In the genomic region with DNA sequence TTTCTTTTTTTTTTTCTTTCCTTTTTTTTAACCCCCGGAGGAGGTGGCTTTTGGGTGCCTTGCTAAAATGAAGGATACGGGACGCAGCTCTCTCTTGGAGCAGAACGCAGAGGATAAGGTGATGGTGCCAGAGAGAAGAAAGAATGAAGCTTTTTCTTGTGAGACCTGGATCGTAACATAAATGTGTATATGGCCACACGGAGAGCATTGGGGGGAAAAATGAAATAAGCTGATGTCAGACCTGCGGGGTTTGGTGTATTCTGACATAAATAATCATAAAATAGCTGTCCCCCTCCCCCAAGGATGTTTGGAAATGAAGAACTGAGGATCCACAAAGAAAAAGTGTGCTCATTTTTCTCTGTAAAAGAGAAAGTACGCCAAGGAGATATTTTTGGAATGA, we compare ENCODE assay signal across 8 mouse cellular contexts.
DNase-seq lines count a peak whose midpoint lies in the region; ATAC-seq and TF ChIP-seq lines count a peak whose summit lies in the region.

No protein-coding gene starts in this region.

- no peaks in the 10 kb centered on the region for H3K36me3 ChIP-seq in heart, embryonic 12.5 days
- no peaks in the 10 kb centered on the region for H3K36me3 ChIP-seq in heart, adult 2 months (ENCODE audit: control insufficient read depth, insufficient read depth, low read length)
- H3K36me3 ChIP-seq in hindbrain, embryonic 11.5 days (ENCODE audit: control insufficient read depth, insufficient read depth, low read length), result no peaks in the 10 kb centered on the region
- H3K36me3 ChIP-seq in midbrain, embryonic 10.5 days, result no peaks in the 10 kb centered on the region

- 0 out of 2 replicates have a peak, but pooled peaks cover 3% of the 10 kb centered on the region for H3K4me1 ChIP-seq in heart, embryonic 12.5 days (replicated peaks)
- H3K4me1 ChIP-seq in heart, adult 2 months (ENCODE audit: control insufficient read depth, insufficient read depth, low read length), result no peaks in the 10 kb centered on the region
- H3K4me1 ChIP-seq in hindbrain, embryonic 11.5 days (replicated peaks; ENCODE audit: control insufficient read depth, insufficient read depth, low read length), result no peaks in the 10 kb centered on the region
- H3K4me1 ChIP-seq in midbrain, embryonic 10.5 days, result peaks cover 24% of the 10 kb centered on the region; the same call in 1 of the 2 replicates

- no peak overlapping the region for H3K27ac ChIP-seq in heart, embryonic 12.5 days (ENCODE audit: poor library complexity, severe bottlenecking)
- no peak overlapping the region for H3K27ac ChIP-seq in heart, adult 2 months
- H3K27ac ChIP-seq in hindbrain, embryonic 11.5 days (ENCODE audit: low read depth, low read length), result no peak overlapping the region
- H3K27ac ChIP-seq in midbrain, embryonic 10.5 days (replicated peaks), result peak overlapping the region; percentile 80; the same call in 1 of the 2 replicates

- peak overlapping the region; percentile 96 for H3K4me2 ChIP-seq in heart, embryonic 12.5 days
- peak overlapping the region; percentile 64 for H3K4me2 ChIP-seq in hindbrain, embryonic 11.5 days (replicated peaks; ENCODE audit: low read depth, low read length)

- H3K79me2 ChIP-seq in heart, adult 2 months (replicated peaks; ENCODE audit: control insufficient read depth, insufficient read depth, low read length), result no peaks in the 10 kb centered on the region

- intact Hi-C loops in heart, adult 2 months (cut with DNase I), result no loop called here

- DNase-seq in heart, adult 2 months, result no peak
- DNase-seq in brain, adult 2 months (ENCODE audit: low read depth, low spot score), result peak; percentile 47
- DNase-seq in hindbrain, embryonic 11.5 days (ENCODE audit: low spot score), result peak; percentile 26
- no peak for DNase-seq in midbrain, embryonic 10.5 days (ENCODE audit: low spot score)
- no peak for DNase-seq in ovary, postnatal 36 days (ENCODE audit: low spot score)
- no peak for DNase-seq in frontal cortex, postnatal 10 days (ENCODE audit: low spot score in 2 of 2)

- H3K9me3 ChIP-seq in heart, embryonic 12.5 days (replicated peaks), result no peaks in the 10 kb centered on the region
- H3K9me3 ChIP-seq in hindbrain, embryonic 11.5 days (ENCODE audit: control insufficient read depth, low read length), result no peaks in the 10 kb centered on the region
- no peaks in the 10 kb centered on the region for H3K9me3 ChIP-seq in midbrain, embryonic 10.5 days (replicated peaks)

- H3K27me3 ChIP-seq in heart, embryonic 12.5 days (replicated peaks), result peaks cover 10% of the 10 kb centered on the region
- H3K27me3 ChIP-seq in heart, adult 2 months (ENCODE audit: control insufficient read depth, insufficient read depth, low read length), result no peaks in the 10 kb centered on the region
- no peaks in the 10 kb centered on the region for H3K27me3 ChIP-seq in hindbrain, embryonic 11.5 days (ENCODE audit: control insufficient read depth, insufficient read depth, low read length)
- peaks cover 17% of the 10 kb centered on the region for H3K27me3 ChIP-seq in midbrain, embryonic 10.5 days (ENCODE audit: low read depth, poor library complexity, severe bottlenecking)

- no peak for TF ChIP-seq EP300 in heart, adult 2 months (IDR thresholded peaks at IDR 0.05; ENCODE audit: insufficient read depth, low read depth, low read length)

- 13% methylated on average over 8 of the region's 8 CpGs for WGBS in heart, embryonic 12.5 days
- WGBS in heart, adult 2 months, result 13% methylated on average over 8 of the region's 8 CpGs
- 12% methylated on average over 8 of the region's 8 CpGs for WGBS in hindbrain, embryonic 11.5 days
- WGBS in midbrain, embryonic 10.5 days, result 12% methylated on average over 8 of the region's 8 CpGs

- TF ChIP-seq POLR2A in heart, adult 2 months (IDR thresholded peaks at IDR 0.05; ENCODE audit: insufficient read depth, low read depth, low read length), result no peak

- TF ChIP-seq CTCF in heart, adult 2 months (IDR thresholded peaks at IDR 0.05), result no peak

- 0 out of 2 replicates have a peak overlapping the region, but pooled peaks have one; percentile 30 for H3K9ac ChIP-seq in heart, embryonic 12.5 days
- no peak overlapping the region for H3K9ac ChIP-seq in heart, adult 2 months (ENCODE audit: low read depth, low read length)
- H3K9ac ChIP-seq in hindbrain, embryonic 11.5 days (ENCODE audit: low read depth, low read length), result peak overlapping the region; percentile 57; the same call in 1 of the 2 replicates

- peak overlapping the region; percentile 59 for H3K4me3 ChIP-seq in heart, embryonic 12.5 days
- no peak overlapping the region for H3K4me3 ChIP-seq in heart, adult 2 months
- peak overlapping the region; percentile 46 for H3K4me3 ChIP-seq in hindbrain, embryonic 11.5 days (ENCODE audit: low read depth, low read length)
- H3K4me3 ChIP-seq in midbrain, embryonic 10.5 days, result peak overlapping the region; percentile 63

- ATAC-seq in heart, embryonic 12.5 days (ENCODE audit: insufficient number of reproducible peaks, low FRiP score), result no peak
- no peak for ATAC-seq in hindbrain, embryonic 11.5 days (ENCODE audit: low FRiP score)
- no peak for ATAC-seq in megakaryocyte-erythroid progenitor cell, adult 5-6 weeks (replicated peaks; ENCODE audit: low FRiP score, low TSS enrichment, poor library complexity, severe bottlenecking)

Comparison
In these comparisons a context has a peak if more than half of its experiments do, and no peak if none do; other contexts are left out.
1. DNase-seq: peak in brain, adult 2 months (single experiment) and hindbrain, embryonic 11.5 days (single experiment); none in heart, adult 2 months (0 of 2), midbrain, embryonic 10.5 days (single experiment), ovary, postnatal 36 days (single experiment) and frontal cortex, postnatal 10 days (0 of 2).